Mouse (Mus musculus): ENCODE results near the gene H2-DMb1. TPM values are rescaled to one million over a fixed set of nuclear protein-coding genes. Genes with fewer than 3 reads are reported as not detected.

Gene H2-DMb1
- polyA plus RNA-seq, 1 experiment from 2014 or later, result 0.29 TPM

DNA sequence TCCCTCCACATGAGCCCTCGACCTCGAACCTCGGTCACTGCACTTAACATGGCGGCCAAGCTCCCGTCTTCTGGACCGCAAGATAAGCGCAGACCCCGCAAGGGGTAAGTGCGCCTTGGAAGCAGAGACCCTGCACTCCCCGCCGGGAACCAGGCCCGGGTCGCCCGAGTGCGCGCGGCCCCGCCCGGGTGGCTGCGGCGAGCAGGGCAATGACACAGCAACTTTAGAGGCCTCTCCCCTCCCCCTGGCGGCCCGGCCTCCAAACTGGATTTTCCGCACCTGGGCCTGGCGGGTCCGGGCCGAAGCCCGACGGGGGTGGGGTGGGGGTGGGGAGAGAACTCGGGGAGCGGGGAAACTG, 32.1 kb upstream of the H2-DMb1 start:
- WGBS (ENCODE audit: insufficient replicate concordance), result under 1% methylated on average over 31 of the region's 31 CpGs
- Histone ChIP-seq H3K27ac (ENCODE audit: low read depth, low read length) (peak overlapping the region; percentile 100), H3K4me3 (ENCODE audit: low read depth, low read length) (peak overlapping the region; percentile 99), H3K36me3 (ENCODE audit: control insufficient read depth, insufficient read depth, low read length) (peaks cover 17% of the 10 kb centered on the region), H3K9ac (ENCODE audit: low read depth, low read length) (peak overlapping the region; percentile 99), H3K4me1 (ENCODE audit: control insufficient read depth, insufficient read depth, low read length) (peaks cover 16% of the 10 kb centered on the region), H3K27me3 (ENCODE audit: control insufficient read depth, insufficient read depth, low read length) (no peaks in the 10 kb centered on the region), H3K9me3 (replicated peaks; ENCODE audit: control insufficient read depth, low read length) (no peaks in the 10 kb centered on the region), H3K4me2 (peak overlapping the region; percentile 98)
- ATAC-seq (replicated peaks; ENCODE audit: insufficient number of reproducible peaks, low FRiP score, low TSS enrichment), result peak; percentile 5; the same call in 1 of the 2 replicates

DNA sequence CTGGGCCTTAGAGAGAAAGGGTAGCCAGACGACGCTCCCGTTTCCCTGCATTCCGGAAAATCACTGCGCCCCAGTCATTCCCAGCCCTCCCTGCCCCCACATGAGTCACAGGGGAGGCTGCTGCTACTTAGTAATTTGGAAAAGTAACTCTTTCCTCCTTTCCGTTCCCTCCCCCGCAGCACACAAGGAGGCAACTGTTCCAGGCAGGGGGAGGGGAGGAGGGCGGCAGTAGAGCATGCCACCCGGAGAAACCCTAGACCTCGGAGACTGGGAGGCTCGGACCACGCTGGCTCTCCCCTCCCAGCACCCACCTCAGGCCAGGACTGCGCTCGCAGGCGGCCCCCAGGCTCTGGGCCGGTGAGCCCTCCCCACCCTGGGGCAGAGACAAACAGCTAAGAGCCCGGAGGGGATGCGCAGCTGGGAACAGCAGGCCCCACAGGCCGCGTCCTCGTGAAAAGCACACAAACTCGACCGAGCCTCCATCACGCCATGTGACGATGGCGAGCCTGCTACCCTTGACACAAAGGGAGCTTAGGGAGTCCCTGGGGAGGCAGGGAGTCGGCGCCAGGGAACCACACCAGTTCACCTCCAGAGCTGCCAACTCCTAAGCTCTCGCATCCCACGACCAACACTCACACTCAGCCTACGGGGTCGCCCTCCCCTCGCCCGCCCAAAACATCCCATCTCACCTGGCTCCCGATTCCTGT, 31.5 kb upstream of the H2-DMb1 start:
- WGBS (ENCODE audit: insufficient replicate concordance), result under 1% methylated on average over 32 of the region's 35 CpGs

DNA sequence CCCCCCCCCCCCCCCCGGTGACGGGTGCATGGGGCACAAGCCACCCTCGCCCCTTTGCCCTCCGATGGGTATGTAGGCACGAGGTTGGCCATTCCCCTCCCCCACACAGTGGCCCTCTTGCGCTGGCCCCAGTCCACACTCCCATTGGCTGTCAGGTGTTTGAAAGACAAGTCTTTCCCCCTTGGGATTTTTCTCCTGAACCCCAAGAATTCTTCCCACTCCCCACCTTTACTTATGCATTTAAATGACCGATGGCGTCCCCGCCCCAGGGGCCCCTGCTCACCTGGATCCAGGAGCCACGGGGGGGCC, 31.0 kb upstream of the H2-DMb1 start:
- Histone ChIP-seq H3K27ac (ENCODE audit: low read depth, low read length) (peak overlapping the region; percentile 100), H3K4me2 (peak overlapping the region; percentile 98), H3K9me3 (replicated peaks; ENCODE audit: control insufficient read depth, low read length) (no peaks in the 10 kb centered on the region), H3K36me3 (ENCODE audit: control insufficient read depth, insufficient read depth, low read length) (peaks cover 9% of the 10 kb centered on the region), H3K4me1 (ENCODE audit: control insufficient read depth, insufficient read depth, low read length) (peaks cover 10% of the 10 kb centered on the region), H3K4me3 (ENCODE audit: low read depth, low read length) (peak overlapping the region; percentile 99), H3K9ac (ENCODE audit: low read depth, low read length) (peak overlapping the region; percentile 99), H3K27me3 (ENCODE audit: control insufficient read depth, insufficient read depth, low read length) (no peaks in the 10 kb centered on the region)
- WGBS (ENCODE audit: insufficient replicate concordance), result 3% methylated on average over 8 of the region's 10 CpGs
- no peak for ATAC-seq (replicated peaks; ENCODE audit: insufficient number of reproducible peaks, low FRiP score, low TSS enrichment)

More for the DNA sequence above, 31.5 kb upstream of the H2-DMb1 start:
- Histone ChIP-seq H3K4me2 (peak overlapping the region; percentile 98), H3K9me3 (replicated peaks; ENCODE audit: control insufficient read depth, low read length) (no peaks in the 10 kb centered on the region), H3K27ac (ENCODE audit: low read depth, low read length) (peak overlapping the region; percentile 100), H3K36me3 (ENCODE audit: control insufficient read depth, insufficient read depth, low read length) (peaks cover 14% of the 10 kb centered on the region), H3K4me3 (ENCODE audit: low read depth, low read length) (peak overlapping the region; percentile 99), H3K4me1 (ENCODE audit: control insufficient read depth, insufficient read depth, low read length) (peaks cover 16% of the 10 kb centered on the region), H3K27me3 (ENCODE audit: control insufficient read depth, insufficient read depth, low read length) (no peaks in the 10 kb centered on the region), H3K9ac (ENCODE audit: low read depth, low read length) (peak overlapping the region; percentile 99)
- peak; percentile 12 for ATAC-seq (replicated peaks; ENCODE audit: insufficient number of reproducible peaks, low FRiP score, low TSS enrichment)

DNA sequence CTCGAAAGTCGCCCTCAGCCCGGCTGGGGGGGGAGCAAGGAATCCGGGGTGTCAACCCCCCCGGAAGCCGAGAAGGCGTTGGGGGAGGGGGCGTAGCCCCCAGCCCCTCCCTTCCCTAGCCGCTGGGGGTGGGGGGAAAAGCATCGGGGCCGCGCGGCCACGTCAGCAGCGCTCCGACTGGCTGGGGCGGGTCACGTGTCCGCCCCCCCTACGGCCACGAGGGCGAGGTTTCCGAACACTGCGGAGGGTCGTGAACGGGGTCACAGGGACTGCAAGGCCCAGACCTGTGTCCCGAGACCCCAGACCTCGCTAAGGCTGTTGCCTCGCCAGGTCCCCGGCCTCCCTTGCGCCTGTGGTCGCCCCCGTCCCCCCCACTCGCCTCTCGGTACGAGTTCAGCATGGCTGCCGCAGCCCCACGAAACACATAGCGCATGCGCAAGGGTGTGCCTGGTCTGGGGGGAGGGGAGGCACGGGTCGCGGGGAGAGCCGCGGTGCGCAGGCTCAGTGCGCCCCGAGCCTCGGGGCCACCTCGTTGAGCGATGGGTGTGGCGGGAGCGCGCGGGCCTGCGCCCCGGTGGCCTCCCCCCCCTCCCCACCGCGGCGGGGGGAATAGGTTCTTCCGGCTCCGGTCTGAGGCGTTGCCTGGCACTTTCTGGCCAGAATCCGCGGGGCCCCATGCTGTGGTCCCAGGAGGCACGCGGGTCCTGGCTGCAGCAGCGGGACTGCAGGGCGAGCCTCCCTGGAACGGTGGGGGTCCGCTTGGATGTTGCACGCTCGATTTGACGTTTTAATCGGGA, 30.5 kb upstream of the H2-DMb1 start, which contains the start of gene Brd2:
Gene Brd2 (minus strand): TSS at position 447 of the 797 bp plus-strand sequence.
- ATAC-seq (replicated peaks; ENCODE audit: insufficient number of reproducible peaks, low FRiP score, low TSS enrichment), result peak; percentile 68
- WGBS (ENCODE audit: insufficient replicate concordance), result under 1% methylated on average over 55 of the region's 75 CpGs
- peak within 1 kb of the TSS; percentile 99 for H3K4me3 ChIP-seq (ENCODE audit: low read depth, low read length)

DNA sequence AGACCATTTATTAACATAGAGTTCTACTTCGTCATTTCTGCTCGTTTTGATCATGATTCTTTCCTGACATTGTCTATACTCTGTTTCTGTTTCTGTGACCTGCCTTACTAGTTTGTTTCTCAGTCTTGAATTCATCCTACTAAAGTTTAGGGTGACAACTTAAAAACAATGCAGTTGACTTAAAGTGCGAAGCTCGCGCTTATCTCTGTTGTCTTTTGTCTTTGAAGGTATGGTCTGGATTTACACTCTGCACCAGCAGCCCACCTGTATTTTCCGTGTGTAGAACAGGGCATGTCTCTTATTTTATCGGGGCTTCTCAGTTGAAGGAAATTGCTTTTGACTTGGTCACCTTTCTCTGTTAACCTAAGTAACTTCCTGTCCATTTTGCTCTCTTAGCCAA, 29.8 kb upstream of the H2-DMb1 start:
- peak overlapping the region; percentile 99 for H3K9ac ChIP-seq (ENCODE audit: low read depth, low read length)
- peaks cover 11% of the 10 kb centered on the region for H3K4me1 ChIP-seq (ENCODE audit: control insufficient read depth, insufficient read depth, low read length)
- no peaks in the 10 kb centered on the region for H3K27me3 ChIP-seq (ENCODE audit: control insufficient read depth, insufficient read depth, low read length)
- H3K4me2 ChIP-seq, result peak overlapping the region; percentile 98
- peaks cover 7% of the 10 kb centered on the region; the same call in 1 of the 2 replicates for H3K36me3 ChIP-seq (ENCODE audit: control insufficient read depth, insufficient read depth, low read length)
- no peaks in the 10 kb centered on the region for H3K9me3 ChIP-seq (replicated peaks; ENCODE audit: control insufficient read depth, low read length)
- H3K27ac ChIP-seq (ENCODE audit: low read depth, low read length), result peak overlapping the region; percentile 100
- peak overlapping the region; percentile 99 for H3K4me3 ChIP-seq (ENCODE audit: low read depth, low read length)
- no peak for ATAC-seq (replicated peaks; ENCODE audit: insufficient number of reproducible peaks, low FRiP score, low TSS enrichment)
- WGBS (ENCODE audit: insufficient replicate concordance), result 2% methylated on average over 7 of the region's 7 CpGs

More for the DNA sequence above, 30.5 kb upstream of the H2-DMb1 start, which contains the start of gene Brd2:
- peak within 1 kb of the TSS; percentile 99 for H3K9ac ChIP-seq (ENCODE audit: low read depth, low read length)
- H3K27ac ChIP-seq (ENCODE audit: low read depth, low read length), result peak within 1 kb of the TSS; percentile 100
- H3K9me3 ChIP-seq (replicated peaks; ENCODE audit: control insufficient read depth, low read length), result no peaks in the 10 kb centered on the region
- H3K4me2 ChIP-seq, result peak within 1 kb of the TSS; percentile 98
- peaks cover 7% of the 10 kb centered on the region; the same call in 1 of the 2 replicates for H3K36me3 ChIP-seq (ENCODE audit: control insufficient read depth, insufficient read depth, low read length)
- H3K27me3 ChIP-seq (ENCODE audit: control insufficient read depth, insufficient read depth, low read length), result no peaks in the 10 kb centered on the region
- H3K4me1 ChIP-seq (ENCODE audit: control insufficient read depth, insufficient read depth, low read length), result peaks cover 11% of the 10 kb centered on the region

DNA sequence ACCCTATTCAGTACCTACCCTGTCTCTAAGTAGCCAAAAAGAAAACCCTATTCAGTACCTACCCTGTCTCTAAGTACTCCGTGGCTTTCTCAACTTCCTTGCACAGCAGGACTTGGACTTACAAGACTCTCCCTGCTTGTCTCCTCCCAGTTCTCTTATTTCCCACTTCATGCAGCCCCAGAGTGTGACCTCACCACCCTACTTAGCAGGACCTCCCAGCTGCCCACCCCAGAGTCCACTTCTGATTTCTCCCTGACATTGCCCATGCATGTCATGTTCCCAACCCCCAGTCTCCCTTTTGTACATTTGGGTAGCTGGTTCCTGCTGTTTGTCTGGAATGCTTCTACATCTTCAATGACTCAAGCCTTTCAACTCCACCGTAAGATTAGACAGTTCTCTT, 29.4 kb upstream of the H2-DMb1 start:
- 5% methylated on average over 2 of the region's 2 CpGs for WGBS (ENCODE audit: insufficient replicate concordance)
- ATAC-seq (replicated peaks; ENCODE audit: insufficient number of reproducible peaks, low FRiP score, low TSS enrichment), result no peak
- peak overlapping the region; percentile 99 for H3K9ac ChIP-seq (ENCODE audit: low read depth, low read length)
- no peaks in the 10 kb centered on the region for H3K9me3 ChIP-seq (replicated peaks; ENCODE audit: control insufficient read depth, low read length)
- H3K4me2 ChIP-seq, result peak overlapping the region; percentile 98
- H3K27me3 ChIP-seq (ENCODE audit: control insufficient read depth, insufficient read depth, low read length), result no peaks in the 10 kb centered on the region
- H3K4me1 ChIP-seq (ENCODE audit: control insufficient read depth, insufficient read depth, low read length), result peaks cover 11% of the 10 kb centered on the region
- peak overlapping the region; percentile 99 for H3K4me3 ChIP-seq (ENCODE audit: low read depth, low read length)
- peak overlapping the region; percentile 100 for H3K27ac ChIP-seq (ENCODE audit: low read depth, low read length)
- peaks cover 5% of the 10 kb centered on the region; the same call in 1 of the 2 replicates for H3K36me3 ChIP-seq (ENCODE audit: control insufficient read depth, insufficient read depth, low read length)

DNA sequence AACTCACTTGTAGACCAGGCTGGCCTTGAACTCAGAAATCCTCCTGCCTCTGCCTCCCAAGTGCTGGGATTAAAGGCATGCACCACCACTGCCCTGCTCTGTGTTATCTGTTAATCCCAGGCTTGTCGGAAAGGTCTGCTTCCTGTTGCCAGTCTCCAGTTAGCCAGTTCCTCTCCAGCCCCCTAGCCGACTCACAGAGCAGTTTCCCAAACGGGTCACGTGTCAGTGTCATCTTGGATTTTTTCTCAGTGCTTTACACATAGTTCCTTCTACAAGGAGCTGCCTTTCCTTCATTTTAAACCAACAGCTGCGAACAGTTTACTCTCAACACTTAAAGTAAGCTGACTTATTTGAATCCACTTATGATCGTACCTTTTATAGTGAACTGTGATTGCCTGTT, 28.2 kb upstream of the H2-DMb1 start:
- Histone ChIP-seq H3K36me3 (ENCODE audit: control insufficient read depth, insufficient read depth, low read length) (no peaks in the 10 kb centered on the region), H3K9me3 (replicated peaks; ENCODE audit: control insufficient read depth, low read length) (no peaks in the 10 kb centered on the region), H3K9ac (ENCODE audit: low read depth, low read length) (no peak overlapping the region), H3K27ac (ENCODE audit: low read depth, low read length) (no peak overlapping the region), H3K4me1 (ENCODE audit: control insufficient read depth, insufficient read depth, low read length) (peaks cover 11% of the 10 kb centered on the region), H3K4me3 (ENCODE audit: low read depth, low read length) (no peak overlapping the region), H3K4me2 (no peak overlapping the region), H3K27me3 (ENCODE audit: control insufficient read depth, insufficient read depth, low read length) (peaks cover 2% of the 10 kb centered on the region; the same call in 1 of the 2 replicates)
- no peak for ATAC-seq (replicated peaks; ENCODE audit: insufficient number of reproducible peaks, low FRiP score, low TSS enrichment)
- WGBS (ENCODE audit: insufficient replicate concordance), result 65% methylated on average over 6 of the region's 6 CpGs

DNA sequence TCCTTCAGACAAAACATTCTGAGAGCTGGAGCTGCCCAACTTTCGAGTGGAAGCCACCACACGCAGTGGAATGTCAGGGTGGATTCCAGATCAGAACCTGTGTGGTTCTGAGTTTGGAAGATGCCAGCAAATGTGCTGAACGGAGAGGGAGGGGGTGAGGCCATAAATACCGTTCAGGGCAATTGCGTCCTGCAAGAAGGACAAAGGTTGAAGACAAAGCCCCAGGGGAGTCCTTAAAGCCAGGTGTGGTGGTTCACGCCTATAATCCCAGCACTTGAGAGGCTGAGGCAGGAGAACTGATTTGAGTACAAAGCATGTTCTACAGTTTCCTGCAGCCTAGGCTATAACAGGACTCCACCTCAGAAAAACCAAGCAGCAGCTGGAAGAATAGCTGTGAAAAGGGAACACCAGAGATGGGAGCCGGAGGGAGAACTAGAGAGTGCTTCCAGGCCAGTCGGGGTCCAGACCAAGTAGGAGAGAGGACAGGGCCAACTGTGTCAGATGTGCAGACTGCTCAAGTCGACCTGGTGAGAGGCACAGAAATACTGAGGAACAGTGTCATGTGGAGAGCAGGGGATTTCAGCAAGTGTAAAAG, 25.9 kb upstream of the H2-DMb1 start:
- H3K4me1 ChIP-seq (ENCODE audit: control insufficient read depth, insufficient read depth, low read length), result peaks cover 11% of the 10 kb centered on the region
- no peak overlapping the region for H3K9ac ChIP-seq (ENCODE audit: low read depth, low read length)
- no peak overlapping the region for H3K4me3 ChIP-seq (ENCODE audit: low read depth, low read length)
- ATAC-seq (replicated peaks; ENCODE audit: insufficient number of reproducible peaks, low FRiP score, low TSS enrichment), result no peak
- WGBS (ENCODE audit: insufficient replicate concordance), result 62% methylated on average over 9 of the region's 9 CpGs
- peaks cover 2% of the 10 kb centered on the region; the same call in 1 of the 2 replicates for H3K27me3 ChIP-seq (ENCODE audit: control insufficient read depth, insufficient read depth, low read length)
- H3K4me2 ChIP-seq, result no peak overlapping the region
- no peak overlapping the region for H3K27ac ChIP-seq (ENCODE audit: low read depth, low read length)
- H3K9me3 ChIP-seq (replicated peaks; ENCODE audit: control insufficient read depth, low read length), result no peaks in the 10 kb centered on the region
- no peaks in the 10 kb centered on the region for H3K36me3 ChIP-seq (ENCODE audit: control insufficient read depth, insufficient read depth, low read length)
